Mouse (Mus musculus): ENCODE data around the gene Hsf4. TPM values are rescaled to one million over a fixed set of nuclear protein-coding genes. Genes with fewer than 3 reads are reported as not detected.

The Hsf4 gene
- polyA plus RNA-seq, 1 experiment from 2014 or later, result 0.13 TPM

DNA sequence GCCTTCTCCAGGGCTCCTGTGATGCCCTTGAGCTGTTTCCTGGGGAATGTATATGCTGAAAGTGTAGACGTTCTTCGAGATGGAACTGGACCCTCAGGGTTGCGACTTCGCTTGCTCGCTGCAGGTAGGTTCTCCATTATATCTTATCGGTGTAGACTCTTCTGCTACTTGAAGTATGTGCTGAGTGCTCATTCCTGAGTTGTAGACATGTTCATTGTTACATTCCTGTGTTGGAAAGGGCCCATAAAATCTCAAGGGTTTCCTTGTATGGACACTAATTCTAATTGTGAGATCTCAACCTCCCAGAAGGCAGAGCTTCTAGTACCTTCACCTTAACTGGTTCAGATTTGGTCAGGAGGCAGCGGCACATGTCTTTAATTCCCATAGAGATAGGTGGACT lies 28.6 kb upstream of the Hsf4 start:
- ATAC-seq (ENCODE audit: insufficient number of reproducible peaks, insufficient read depth, low FRiP score, low TSS enrichment, low read depth), result no peak
- H3K36me3 ChIP-seq, result peaks cover 71% of the 10 kb centered on the region
- 94% methylated on average over 7 of the region's 7 CpGs for WGBS
- no peak overlapping the region for H3K27ac ChIP-seq
- no peak overlapping the region for H3K4me2 ChIP-seq
- no peak overlapping the region for H3K4me3 ChIP-seq (replicated peaks)
- H3K9me3 ChIP-seq, result no peaks in the 10 kb centered on the region
- no peaks in the 10 kb centered on the region for H3K4me1 ChIP-seq (replicated peaks)
- no peak overlapping the region for H3K9ac ChIP-seq (replicated peaks)
- H3K27me3 ChIP-seq, result no peaks in the 10 kb centered on the region

DNA sequence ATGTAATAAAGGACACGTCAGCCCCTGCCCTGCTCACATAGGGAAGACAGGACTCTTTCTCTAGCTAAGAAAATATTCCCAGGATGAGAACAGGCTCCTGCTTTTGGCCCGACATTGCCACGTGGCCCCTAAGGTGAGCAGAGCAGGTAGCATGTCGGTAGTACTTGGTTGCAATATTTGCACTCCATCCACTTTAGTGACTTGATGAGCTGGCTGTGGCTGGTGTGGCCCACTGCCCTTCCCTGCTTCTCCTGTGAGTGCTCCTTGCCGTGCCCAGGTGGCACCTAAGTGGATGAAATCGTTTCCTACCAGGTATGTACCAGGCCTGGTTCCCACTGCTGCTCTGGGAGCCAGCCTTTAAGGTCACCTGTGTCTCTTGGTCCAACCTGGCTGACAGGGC lies 17.6 kb upstream of the Hsf4 start:
- 87% methylated on average over 6 of the region's 6 CpGs for WGBS
- H3K27me3 ChIP-seq, result peaks cover 22% of the 10 kb centered on the region
- H3K27ac ChIP-seq, result no peak overlapping the region
- no peak overlapping the region for H3K4me3 ChIP-seq (replicated peaks)
- peaks cover 58% of the 10 kb centered on the region for H3K36me3 ChIP-seq
- no peak for ATAC-seq (ENCODE audit: insufficient number of reproducible peaks, insufficient read depth, low FRiP score, low TSS enrichment, low read depth)
- no peak overlapping the region for H3K4me2 ChIP-seq
- no peaks in the 10 kb centered on the region for H3K9me3 ChIP-seq
- H3K4me1 ChIP-seq (replicated peaks), result peaks cover 17% of the 10 kb centered on the region
- H3K9ac ChIP-seq (replicated peaks), result no peak overlapping the region

DNA sequence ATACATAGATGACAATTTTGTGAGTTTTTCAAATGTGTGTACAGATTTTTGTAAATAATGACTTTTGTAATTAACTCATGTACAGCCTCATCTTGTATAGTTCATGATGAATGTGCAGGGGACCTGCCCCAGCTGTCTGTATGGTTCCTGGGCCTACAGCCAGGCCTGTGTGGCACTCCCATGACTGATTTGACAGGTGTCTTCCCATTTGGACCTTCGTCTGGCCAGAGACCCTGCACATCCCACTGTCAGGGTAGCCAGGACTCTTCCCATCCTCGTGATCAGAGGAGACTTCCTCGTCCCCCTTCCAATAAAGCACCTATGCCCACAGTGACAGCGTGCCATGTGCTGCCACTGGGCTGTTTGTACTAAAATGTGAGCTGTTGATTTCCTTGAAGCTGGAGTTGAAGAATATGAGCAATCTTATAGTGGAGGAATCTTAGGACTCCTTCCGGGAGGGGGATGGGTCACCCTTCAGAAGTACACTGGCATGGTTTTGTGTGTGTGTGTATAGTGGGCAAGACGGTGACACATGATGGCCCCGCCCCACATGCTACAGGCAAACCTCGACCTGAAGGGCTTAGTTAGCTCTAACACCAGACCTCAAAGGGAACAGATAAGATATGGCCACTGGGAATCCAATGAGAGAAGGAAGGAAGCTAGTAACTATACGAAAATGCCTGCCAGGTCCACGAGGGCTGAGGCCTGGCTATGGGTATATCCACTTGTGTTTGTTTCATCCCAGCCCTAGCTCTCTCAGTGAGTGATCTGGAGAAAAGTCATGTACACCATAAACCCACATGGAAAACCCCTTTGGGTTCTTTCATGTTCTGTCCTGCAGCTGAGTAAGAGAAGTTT lies 16.7 kb upstream of the Hsf4 start:
- Histone ChIP-seq H3K27me3 (peaks cover 30% of the 10 kb centered on the region), H3K9me3 (no peaks in the 10 kb centered on the region), H3K27ac (no peak overlapping the region), H3K4me3 (replicated peaks) (no peak overlapping the region), H3K36me3 (peaks cover 54% of the 10 kb centered on the region), H3K9ac (replicated peaks) (no peak overlapping the region), H3K4me2 (no peak overlapping the region), H3K4me1 (replicated peaks) (peaks cover 17% of the 10 kb centered on the region)
- ATAC-seq (ENCODE audit: insufficient number of reproducible peaks, insufficient read depth, low FRiP score, low TSS enrichment, low read depth), result no peak
- WGBS, result 87% methylated on average over 10 of the region's 10 CpGs

DNA sequence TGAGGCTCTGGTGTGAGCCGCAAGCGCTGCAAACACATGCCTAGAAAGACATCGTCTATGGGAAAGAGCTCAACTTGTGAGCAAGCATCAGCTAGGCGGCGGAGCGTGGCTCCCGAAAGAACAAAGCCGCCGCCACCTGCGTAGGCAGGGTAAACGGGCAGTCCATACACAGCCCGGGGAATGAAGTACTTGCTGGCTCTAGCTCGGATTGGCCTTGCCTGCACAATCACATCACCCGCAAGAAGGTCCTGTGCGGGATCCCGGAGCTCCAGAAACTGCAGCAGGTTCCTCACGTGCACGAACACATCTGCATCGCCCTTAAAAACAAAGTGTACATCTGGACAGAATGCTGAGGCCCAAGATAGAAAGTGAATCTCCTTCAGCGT lies 15.8 kb upstream of the Hsf4 start:
- Histone ChIP-seq H3K4me3 (replicated peaks) (peak overlapping the region; percentile 64), H3K27ac (peak overlapping the region; percentile 5; the same call in 1 of the 2 replicates), H3K9me3 (no peaks in the 10 kb centered on the region), H3K4me1 (replicated peaks) (peaks cover 20% of the 10 kb centered on the region), H3K4me2 (peak overlapping the region; percentile 93), H3K9ac (replicated peaks) (peak overlapping the region; percentile 70), H3K36me3 (peaks cover 45% of the 10 kb centered on the region), H3K27me3 (peaks cover 39% of the 10 kb centered on the region)
- 40% methylated on average over 20 of the region's 20 CpGs for WGBS
- peak; percentile 26; the same call in 1 of the 2 replicates for ATAC-seq (ENCODE audit: insufficient number of reproducible peaks, insufficient read depth, low FRiP score, low TSS enrichment, low read depth)

DNA sequence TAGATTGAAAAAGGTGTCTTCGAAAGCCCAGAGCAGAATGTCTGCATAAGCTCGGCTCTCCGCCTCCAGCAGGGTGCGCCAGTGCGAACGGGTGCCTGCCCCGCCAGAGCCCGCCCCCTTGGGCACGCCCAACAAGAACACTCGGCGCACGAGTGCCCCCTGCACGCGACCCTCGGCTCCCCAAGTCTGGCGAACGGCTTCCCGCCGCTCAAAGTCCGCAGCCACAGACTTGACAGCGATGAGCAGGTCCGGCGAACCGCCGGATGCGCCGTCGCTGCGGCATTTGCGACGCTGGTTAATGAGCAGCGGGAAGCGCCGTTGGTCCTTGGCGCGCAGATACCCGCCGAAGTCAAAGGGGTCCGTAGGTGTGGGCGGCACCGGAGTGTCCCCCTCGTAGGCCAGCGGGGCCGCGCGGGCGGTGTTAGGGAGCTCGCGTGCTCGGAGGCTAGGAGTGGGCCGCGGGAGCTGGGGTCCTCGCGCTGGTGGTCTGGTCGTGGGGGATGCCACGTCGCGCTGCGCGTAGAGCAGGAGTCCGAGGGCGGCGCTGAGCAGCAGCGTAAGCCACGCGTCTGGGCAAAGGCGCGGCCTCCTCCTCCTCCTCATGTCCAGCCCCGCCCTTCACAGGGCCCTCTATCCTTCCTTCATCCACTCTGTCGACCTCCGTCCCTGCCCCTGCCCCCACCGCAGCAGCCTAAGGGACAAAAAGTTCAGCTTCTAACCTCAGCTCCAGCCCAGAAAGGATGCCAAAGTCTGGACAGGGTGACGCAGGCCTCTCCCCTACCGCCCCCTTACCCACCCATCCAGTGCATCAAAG lies 15.2 kb upstream of the Hsf4 start:
- Histone ChIP-seq H3K27me3 (peaks cover 45% of the 10 kb centered on the region), H3K9ac (replicated peaks) (peak overlapping the region; percentile 70), H3K4me1 (replicated peaks) (peaks cover 26% of the 10 kb centered on the region), H3K4me3 (replicated peaks) (peak overlapping the region; percentile 64), H3K27ac (peak overlapping the region; percentile 45; the same call in 1 of the 2 replicates), H3K36me3 (peaks cover 39% of the 10 kb centered on the region), H3K4me2 (peak overlapping the region; percentile 93), H3K9me3 (no peaks in the 10 kb centered on the region)
- WGBS, result under 1% methylated on average over 74 of the region's 74 CpGs
- ATAC-seq (ENCODE audit: insufficient number of reproducible peaks, insufficient read depth, low FRiP score, low TSS enrichment, low read depth), result peak; percentile 67

DNA sequence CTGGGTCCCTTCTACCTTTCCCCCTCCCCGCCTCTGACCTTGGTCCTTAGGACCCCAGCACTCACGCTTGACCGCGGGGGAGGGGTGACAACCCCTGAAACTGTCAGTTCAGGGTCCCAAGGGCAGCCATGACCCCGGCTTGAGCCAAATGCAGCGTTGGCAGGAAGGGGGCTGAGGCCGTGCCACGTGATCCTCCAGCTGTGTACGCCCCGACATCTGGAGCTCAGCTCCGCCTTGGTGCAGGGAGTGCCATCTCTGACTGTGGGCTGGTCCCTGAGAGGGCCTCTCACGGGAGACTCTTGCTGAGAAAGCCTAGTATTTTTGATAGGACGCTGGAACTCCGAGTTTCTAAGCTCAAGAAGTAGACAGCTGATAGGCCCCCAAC lies 14.6 kb upstream of the Hsf4 start, which contains the start of gene B3gnt9:
B3gnt9 (minus strand) TSS at position 188 of the 385 bp plus-strand sequence.
- H3K4me2 ChIP-seq, result peak within 1 kb of the TSS; percentile 93
- peak within 1 kb of the TSS; percentile 45; the same call in 1 of the 2 replicates for H3K27ac ChIP-seq
- 1% methylated on average over 14 of the region's 14 CpGs for WGBS
- no peaks in the 10 kb centered on the region for H3K9me3 ChIP-seq
- H3K9ac ChIP-seq (replicated peaks), result peak within 1 kb of the TSS; percentile 70
- peaks cover 32% of the 10 kb centered on the region for H3K4me1 ChIP-seq (replicated peaks)
- H3K36me3 ChIP-seq, result peaks cover 33% of the 10 kb centered on the region
- ATAC-seq (ENCODE audit: insufficient number of reproducible peaks, insufficient read depth, low FRiP score, low TSS enrichment, low read depth), result peak; percentile 16
- H3K4me3 ChIP-seq (replicated peaks), result peak within 1 kb of the TSS; percentile 64
- H3K27me3 ChIP-seq, result peaks cover 51% of the 10 kb centered on the region

- Histone ChIP-seq H3K27me3 (peaks cover 73% of the 10 kb centered on the region), H3K4me2 (no peak overlapping the region), H3K9ac (replicated peaks) (no peak overlapping the region), H3K36me3 (peaks cover 9% of the 10 kb centered on the region), H3K4me3 (replicated peaks) (no peak overlapping the region), H3K9me3 (no peaks in the 10 kb centered on the region), H3K4me1 (replicated peaks) (peaks cover 32% of the 10 kb centered on the region), H3K27ac (no peak overlapping the region)
- ATAC-seq (ENCODE audit: insufficient number of reproducible peaks, insufficient read depth, low FRiP score, low TSS enrichment, low read depth), result no peak
- WGBS, result 68% methylated on average over 7 of the region's 7 CpGs
Measured at GRCm38 (mm10) chr8:105257318-105258114, 12.1 kb upstream of the Hsf4 start.

- Histone ChIP-seq H3K4me3 (replicated peaks) (peak overlapping the region; percentile 39), H3K9me3 (no peaks in the 10 kb centered on the region), H3K4me2 (peak overlapping the region; percentile 73), H3K27ac (no peak overlapping the region), H3K9ac (replicated peaks) (peak overlapping the region; percentile 27; the same call in 1 of the 2 replicates), H3K4me1 (replicated peaks) (peaks cover 28% of the 10 kb centered on the region), H3K36me3 (no peaks in the 10 kb centered on the region), H3K27me3 (peaks cover 88% of the 10 kb centered on the region)
- 2% methylated on average over 55 of the region's 55 CpGs for WGBS
- peak; percentile 27; the same call in 1 of the 2 replicates for ATAC-seq (ENCODE audit: insufficient number of reproducible peaks, insufficient read depth, low FRiP score, low TSS enrichment, low read depth)
Measured at GRCm38 (mm10) chr8:105258911-105259720, 10.5 kb upstream of the Hsf4 start.

DNA sequence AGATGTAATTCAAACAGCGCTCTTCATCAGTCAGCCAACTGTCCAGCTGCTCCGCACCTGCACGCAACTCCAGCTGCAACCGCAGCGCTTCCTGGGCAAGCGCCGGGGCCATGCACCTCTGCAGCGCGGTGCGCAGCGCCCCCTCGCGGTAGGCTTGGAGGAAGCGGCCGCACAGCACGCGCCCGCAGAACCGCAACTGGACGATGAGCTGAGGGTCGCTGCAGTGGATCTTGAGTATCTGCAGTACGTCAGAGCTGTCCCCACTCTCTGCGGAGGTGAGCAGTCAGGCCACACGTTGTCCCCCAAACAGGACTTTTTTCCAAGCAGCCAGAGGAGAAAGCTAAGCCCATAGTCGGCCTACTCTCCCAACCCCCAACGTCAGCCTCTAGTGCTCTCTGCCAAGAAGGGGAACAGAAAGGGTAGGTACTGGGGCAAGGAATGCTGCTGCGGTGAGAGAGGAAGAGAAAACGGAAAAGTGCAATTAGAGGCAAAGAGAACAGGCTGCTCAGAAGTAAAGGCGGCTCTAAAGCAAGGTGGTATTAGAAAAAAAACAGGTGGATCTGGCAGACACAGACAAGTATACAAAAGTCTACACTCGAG lies 9.8 kb upstream of the Hsf4 start:
- ATAC-seq (ENCODE audit: insufficient number of reproducible peaks, insufficient read depth, low FRiP score, low TSS enrichment, low read depth), result 0 out of 2 replicates have a peak, but pooled peaks have one; percentile 19
- 5% methylated on average over 30 of the region's 30 CpGs for WGBS
- H3K9ac ChIP-seq (replicated peaks), result peak overlapping the region; percentile 27; the same call in 1 of the 2 replicates
- H3K9me3 ChIP-seq, result no peaks in the 10 kb centered on the region
- no peak overlapping the region for H3K27ac ChIP-seq
- peaks cover 93% of the 10 kb centered on the region for H3K27me3 ChIP-seq
- H3K4me2 ChIP-seq, result peak overlapping the region; percentile 73
- H3K4me1 ChIP-seq (replicated peaks), result peaks cover 26% of the 10 kb centered on the region
- H3K4me3 ChIP-seq (replicated peaks), result peak overlapping the region; percentile 39
- H3K36me3 ChIP-seq, result no peaks in the 10 kb centered on the region

Measured in limb, embryonic 12.5 days (tissue).